Mouse (Mus musculus): ENCODE measurements around the gene Olfr698. TPM values are rescaled to one million over a fixed set of nuclear protein-coding genes. Genes with fewer than 3 reads are reported as not detected.
"Not testable (repeated sequence)": the region's sequence is repeated elsewhere in the genome, so short reads cannot be mapped to it uniquely, and the experiment has no call there.

The Olfr698 gene
- total RNA-seq (2021): not detected
- long read RNA-seq, experiment 1: 0 reads
- long read RNA-seq, experiment 2: 0 reads

GRCm38 (mm10) chr7:106755297-106755696 is at the start of gene Olfr698:
Gene Olfr698 (minus strand): TSS chr7:106755397.
- no peak for DNase-seq (ENCODE audit: low spot score in 2 of 2)

- DNase-seq (ENCODE audit: low spot score in 2 of 2): no peak
These were observed 37.9 kb upstream of the Olfr698 start, which contains the start of gene Olfr699 for GRCm38 (mm10) chr7:106793098-106793497. Gene Olfr699 (minus strand): TSS chr7:106793198.

GRCm38 (mm10) chr7:106788330-106788729 is 33.1 kb upstream of the Olfr698 start:
- no peak for DNase-seq (ENCODE audit: low spot score in 2 of 2)

GRCm38 (mm10) chr7:106761008-106761407 is 5.8 kb upstream of the Olfr698 start:
- not testable (repeated sequence) for DNase-seq (ENCODE audit: low spot score in 2 of 2)

- DNase-seq (ENCODE audit: low spot score in 2 of 2): no peak
These were observed 3.6 kb upstream of the Olfr698 start for GRCm38 (mm10) chr7:106758800-106759199.

- no peak for DNase-seq (ENCODE audit: low spot score in 2 of 2)
These were observed 9.4 kb downstream of the Olfr698 start for GRCm38 (mm10) chr7:106745811-106746210.

- DNase-seq (ENCODE audit: low spot score in 2 of 2): no peak
These were observed 12.9 kb downstream of the Olfr698 start, which contains the start of gene Olfr697 for GRCm38 (mm10) chr7:106742343-106742742. Gene Olfr697 (minus strand): TSS chr7:106742443.

GRCm38 (mm10) chr7:106737028-106737427 is 18.2 kb downstream of the Olfr698 start:
- no peak for DNase-seq (ENCODE audit: low spot score in 2 of 2)

GRCm38 (mm10) chr7:106733717-106734116 is 21.5 kb downstream of the Olfr698 start:
- DNase-seq (ENCODE audit: low spot score in 2 of 2): no peak

GRCm38 (mm10) chr7:106725654-106726053 is 29.5 kb downstream of the Olfr698 start:
- not testable (repeated sequence) for DNase-seq (ENCODE audit: low spot score in 2 of 2)

- DNase-seq (ENCODE audit: low spot score in 2 of 2): no peak
These were observed 38.9 kb downstream of the Olfr698 start, which contains the start of gene Olfr695 for GRCm38 (mm10) chr7:106716296-106716695. Gene Olfr695 (minus strand): TSS chr7:106716396.

- DNase-seq (ENCODE audit: low spot score in 2 of 2): no peak
These were observed 43.7 kb downstream of the Olfr698 start for GRCm38 (mm10) chr7:106711463-106711862.

- not testable (repeated sequence) for DNase-seq (ENCODE audit: low spot score in 2 of 2)
These were observed 47.5 kb downstream of the Olfr698 start for GRCm38 (mm10) chr7:106707705-106708104.

Other genes with a start within 250 kb of the Olfr698 start
- not detected for gene Olfr693, start 74.8 kb downstream of the Olfr698 start, total RNA-seq (2021)
- not detected for gene Olfr694, start 63.6 kb downstream of the Olfr698 start, total RNA-seq (2021)
- not detected for gene Olfr695, start 39.0 kb downstream of the Olfr698 start, total RNA-seq (2021)
- not detected for gene Olfr697, start 13.0 kb downstream of the Olfr698 start, total RNA-seq (2021)
- gene Olfr699, start 37.8 kb upstream of the Olfr698 start, total RNA-seq (2021): not detected
- not detected for gene Olfr700, start 53.4 kb upstream of the Olfr698 start, total RNA-seq (2021)
- gene Olfr701, start 58.7 kb upstream of the Olfr698 start, total RNA-seq (2021): not detected
- not detected for gene Olfr702, start 78.5 kb upstream of the Olfr698 start, total RNA-seq (2021)
- gene Olfr703, start 88.0 kb upstream of the Olfr698 start, total RNA-seq (2021): not detected
- gene Olfr704, start 107.8 kb upstream of the Olfr698 start, total RNA-seq (2021): not detected
- gene Olfr705, start 121.5 kb upstream of the Olfr698 start, total RNA-seq (2021): not detected
- gene Olfr706, start 132.8 kb upstream of the Olfr698 start, total RNA-seq (2021): not detected
- gene Olfr707, start 145.8 kb upstream of the Olfr698 start, total RNA-seq (2021): not detected
- gene Olfr1532-ps1, start 152.6 kb upstream of the Olfr698 start, total RNA-seq (2021): not detected
- gene Olfr709-ps1, start 176.8 kb upstream of the Olfr698 start, total RNA-seq (2021): not detected
- gene Olfr710, start 192.9 kb upstream of the Olfr698 start, total RNA-seq (2021): not detected
- under 1 TPM in 1 of 2 experiments, not detected in 1; 0.05 TPM for gene Olfr6, start 208.5 kb upstream of the Olfr698 start, total RNA-seq (2021)
- gene Olfr711, start 220.1 kb upstream of the Olfr698 start, total RNA-seq (2021): not detected